Mouse (Mus musculus) thymus, adult 18-20 months (tissue): ENCODE measurements around the gene Zfp672.
"Not testable (repeated sequence)": the region's sequence is repeated elsewhere in the genome, so short reads cannot be mapped to it uniquely, and the experiment has no call there.

Source experiments
- DNase-seq, 2 experiments: peaks; one replicate each; pipeline ENCODE4 v3.0.0; 2022; ENCODE audit warnings: mixed read lengths in 2 of 2

Gene Zfp672

GRCm38 (mm10) chr11:58330276-58331148, at the start of gene Zfp672, which contains the start of gene Sh3bp5l:
Zfp672 (minus strand) TSS chr11:58330339.
Sh3bp5l (plus strand) TSS chr11:58330724.
- peak; percentile 70 to 84 for DNase-seq

GRCm38 (mm10) chr11:58379516-58379915, 49.4 kb upstream of the Zfp672 start:
- DNase-seq: no peak

- no peak for DNase-seq
Observed at GRCm38 (mm10) chr11:58378763-58379278, 48.7 kb upstream of the Zfp672 start, which contains the start of gene Lypd8. Lypd8 (plus strand) TSS chr11:58379043.

- no peak for DNase-seq
Observed at GRCm38 (mm10) chr11:58377686-58378085, 47.5 kb upstream of the Zfp672 start.

GRCm38 (mm10) chr11:58377273-58377672, 47.1 kb upstream of the Zfp672 start:
- DNase-seq: no peak

GRCm38 (mm10) chr11:58366191-58366590, 36.1 kb upstream of the Zfp672 start:
- DNase-seq: not testable (repeated sequence)

- no peak for DNase-seq
Observed at GRCm38 (mm10) chr11:58364454-58364853, 34.3 kb upstream of the Zfp672 start.

GRCm38 (mm10) chr11:58362562-58362961, 32.4 kb upstream of the Zfp672 start:
- DNase-seq: not testable (repeated sequence)

- DNase-seq: no peak
Observed at GRCm38 (mm10) chr11:58357844-58358534, 27.9 kb upstream of the Zfp672 start.

- no peak for DNase-seq
Observed at GRCm38 (mm10) chr11:58357042-58357441, 26.9 kb upstream of the Zfp672 start.

GRCm38 (mm10) chr11:58354927-58355326, 24.8 kb upstream of the Zfp672 start:
- DNase-seq: no peak

- no peak for DNase-seq
Observed at GRCm38 (mm10) chr11:58354476-58354875, 24.3 kb upstream of the Zfp672 start.

- no peak for DNase-seq
Observed at GRCm38 (mm10) chr11:58353709-58354108, 23.6 kb upstream of the Zfp672 start.

- no peak for DNase-seq
Observed at GRCm38 (mm10) chr11:58352681-58353548, 22.8 kb upstream of the Zfp672 start.

GRCm38 (mm10) chr11:58351179-58351578, 21.0 kb upstream of the Zfp672 start:
- DNase-seq: no peak

GRCm38 (mm10) chr11:58350628-58351027, 20.5 kb upstream of the Zfp672 start:
- no peak for DNase-seq

GRCm38 (mm10) chr11:58346745-58347144, 16.6 kb upstream of the Zfp672 start:
- DNase-seq: no peak

GRCm38 (mm10) chr11:58334746-58335145, 4.6 kb upstream of the Zfp672 start:
- no peak for DNase-seq

- no peak for DNase-seq
Observed at GRCm38 (mm10) chr11:58331546-58331945, 1.4 kb upstream of the Zfp672 start.

GRCm38 (mm10) chr11:58331149-58331495, 983 bp upstream of the Zfp672 start:
- no peak for DNase-seq

GRCm38 (mm10) chr11:58329906-58330275, 248 bp downstream of the Zfp672 start:
- peak in 1 of 2 experiments; percentile 30 for DNase-seq

GRCm38 (mm10) chr11:58326781-58327180, 3.4 kb downstream of the Zfp672 start:
- no peak for DNase-seq
